Mouse (Mus musculus): ENCODE results near the gene Fgf18.
A peak's percentile ranks its signal among the peaks of the same experiment; 100 is the strongest.

The Fgf18 gene

DNA sequence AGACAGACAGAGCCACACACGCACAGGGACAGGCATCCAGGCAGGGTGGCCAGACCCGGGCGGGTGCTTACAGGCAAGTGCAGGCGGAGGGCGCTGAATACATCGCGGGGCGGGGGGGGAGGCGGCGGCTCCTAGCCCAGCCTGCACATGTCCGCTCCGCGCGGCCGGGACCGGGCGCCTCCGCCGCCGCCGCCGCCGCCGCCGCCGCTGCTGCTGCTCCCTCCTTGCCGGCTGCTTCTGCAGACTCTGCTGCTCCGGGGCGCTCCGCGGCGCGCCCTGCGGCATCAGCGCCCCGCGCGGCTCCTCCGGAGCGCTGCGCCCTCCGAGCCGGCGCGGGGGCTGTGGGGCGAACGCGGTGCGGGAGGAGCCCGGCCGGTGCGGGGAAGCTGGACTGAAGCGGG is at the start of gene Fgf18:
Gene Fgf18, minus strand, starts transcription at position 230 of the 401 bp plus-strand sequence.
- DNase-seq, result peak; percentile 38 to 48

DNA sequence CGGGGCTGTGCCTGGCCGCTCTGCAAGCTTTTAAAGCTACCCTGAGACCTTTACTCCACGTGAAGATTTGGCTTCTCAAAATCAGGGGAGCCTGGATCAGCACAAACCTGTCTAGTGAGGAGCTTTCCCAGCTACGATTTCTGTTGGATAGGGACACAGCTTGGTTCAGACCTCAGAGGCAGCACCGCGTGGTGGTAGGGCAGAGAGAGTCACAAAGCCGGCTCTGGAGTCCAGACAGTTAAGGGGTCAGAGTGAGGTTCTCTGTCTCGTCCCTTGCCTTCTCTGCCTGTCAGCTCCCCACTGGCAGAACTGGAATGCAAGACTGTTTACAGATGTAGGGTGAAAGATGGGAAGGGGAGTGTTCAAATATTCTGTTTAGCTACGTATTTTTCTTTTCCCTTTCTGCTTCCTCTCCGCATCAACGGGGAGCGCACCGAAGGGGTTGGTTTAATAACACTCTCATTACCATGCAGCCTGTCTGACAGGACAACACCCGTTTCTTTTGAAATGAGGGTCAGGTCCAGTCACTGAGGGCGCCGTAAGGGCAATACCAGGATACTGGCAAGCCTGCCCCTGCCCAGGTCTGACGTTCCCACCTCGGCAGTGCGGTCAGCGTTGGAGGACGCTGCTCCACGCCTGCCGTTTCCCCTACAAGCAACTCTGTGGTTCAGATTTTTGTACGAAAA is 49.4 kb upstream of the Fgf18 start:
- DNase-seq, result no peak

DNA sequence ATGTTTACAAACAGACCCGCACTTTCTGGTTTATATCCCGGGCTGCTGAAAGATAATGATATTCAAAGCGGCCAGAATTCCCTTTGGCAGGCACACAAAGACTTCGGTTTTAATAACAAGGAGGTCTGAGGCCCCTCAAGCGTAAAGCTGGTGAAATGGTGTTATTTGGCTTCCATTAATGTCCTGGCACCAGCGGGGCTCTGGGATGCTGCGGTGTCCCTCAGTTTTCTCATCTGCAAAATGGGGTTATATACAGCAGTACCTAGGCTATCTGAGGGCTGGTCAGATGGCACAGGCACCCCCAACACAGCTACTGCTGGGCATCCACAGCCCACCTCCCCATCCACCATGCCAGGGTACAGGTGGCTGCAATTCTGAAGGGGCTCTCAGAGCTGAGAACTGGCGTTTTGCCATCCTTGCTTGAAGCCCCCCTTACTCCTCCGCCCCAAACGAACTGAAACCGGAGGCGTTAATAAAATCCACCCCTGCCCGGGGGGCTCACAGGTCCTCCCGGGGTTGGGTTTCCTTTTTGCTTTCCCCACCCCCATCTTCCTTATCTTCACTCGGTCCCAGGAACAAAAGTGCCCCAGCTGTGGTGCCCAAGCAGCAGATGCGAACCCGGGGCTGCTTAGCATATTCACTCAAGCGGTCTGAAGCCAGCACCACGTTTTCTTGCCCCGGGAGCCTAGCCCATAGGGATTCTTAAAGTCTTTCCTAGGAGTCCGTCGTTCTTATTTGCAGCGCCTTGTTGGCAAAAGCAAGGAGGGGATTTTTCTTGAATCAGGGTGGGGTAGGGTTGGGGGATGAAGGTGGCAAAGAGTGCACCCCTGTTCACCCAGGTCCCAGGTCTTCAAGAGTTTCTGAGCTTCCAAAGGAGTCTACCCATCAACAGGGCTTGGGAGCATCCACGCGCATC is 48.6 kb upstream of the Fgf18 start:
- DNase-seq, result no peak

DNA sequence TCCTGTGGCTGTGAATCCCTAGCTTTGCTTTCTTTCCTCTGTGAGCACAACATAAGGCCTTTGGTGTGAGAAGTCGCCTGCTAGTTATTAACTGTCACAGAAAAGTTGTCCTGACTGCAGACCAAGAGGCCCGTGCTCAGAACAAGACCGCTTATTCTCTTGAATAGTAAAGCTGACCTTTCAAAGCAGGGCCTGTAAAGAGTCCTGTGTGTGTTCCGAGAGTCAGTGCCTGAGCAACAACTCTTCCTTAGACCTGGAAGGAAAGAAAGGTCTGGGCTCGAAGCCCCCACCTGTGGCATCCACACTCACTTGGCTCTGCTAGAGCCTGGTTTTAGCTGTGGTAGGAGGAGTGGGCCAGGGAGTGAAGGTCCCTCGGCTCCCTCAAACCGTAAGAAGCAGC is 47.9 kb upstream of the Fgf18 start:
- DNase-seq, result no peak

DNA sequence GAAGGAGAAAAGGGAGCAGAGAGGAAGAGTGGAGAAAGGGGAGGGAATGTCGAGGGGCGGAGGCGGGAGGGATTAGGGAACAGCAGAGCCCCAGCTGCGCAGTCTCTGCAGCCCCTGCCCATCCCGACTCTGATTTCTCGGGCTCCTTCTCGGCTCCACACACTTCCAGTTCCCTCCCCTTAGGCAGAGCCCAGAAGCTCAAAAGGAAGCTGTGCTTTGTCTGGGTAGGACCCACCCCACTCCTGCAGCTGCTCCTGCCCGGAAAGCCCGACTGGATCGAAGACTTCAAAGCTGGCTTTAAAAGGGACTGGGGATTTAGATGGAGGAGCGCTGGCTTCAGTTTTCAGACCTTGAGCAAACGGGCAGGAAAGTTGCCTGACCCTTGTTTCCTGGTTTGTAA is 46.5 kb upstream of the Fgf18 start:
- DNase-seq, result no peak

DNA sequence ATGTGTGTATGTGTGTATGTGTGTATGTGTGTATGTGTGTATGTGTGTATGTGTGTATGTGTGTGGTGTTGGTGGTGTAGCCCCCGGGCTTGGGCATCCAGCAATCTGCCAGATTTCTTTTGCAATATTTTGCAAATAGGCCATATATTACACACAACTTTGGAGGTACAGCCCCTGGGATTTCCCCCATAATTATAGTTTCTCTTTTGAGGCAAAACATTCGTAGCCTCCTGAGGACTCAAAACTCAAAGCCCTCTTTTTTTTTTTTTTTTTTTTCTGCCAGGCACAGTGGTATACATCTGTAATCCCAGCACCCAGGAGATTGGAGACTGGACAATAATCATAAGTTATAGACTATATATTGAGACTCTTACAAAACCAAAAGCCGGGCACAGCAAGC is 34.6 kb upstream of the Fgf18 start:
- DNase-seq, result no peak

DNA sequence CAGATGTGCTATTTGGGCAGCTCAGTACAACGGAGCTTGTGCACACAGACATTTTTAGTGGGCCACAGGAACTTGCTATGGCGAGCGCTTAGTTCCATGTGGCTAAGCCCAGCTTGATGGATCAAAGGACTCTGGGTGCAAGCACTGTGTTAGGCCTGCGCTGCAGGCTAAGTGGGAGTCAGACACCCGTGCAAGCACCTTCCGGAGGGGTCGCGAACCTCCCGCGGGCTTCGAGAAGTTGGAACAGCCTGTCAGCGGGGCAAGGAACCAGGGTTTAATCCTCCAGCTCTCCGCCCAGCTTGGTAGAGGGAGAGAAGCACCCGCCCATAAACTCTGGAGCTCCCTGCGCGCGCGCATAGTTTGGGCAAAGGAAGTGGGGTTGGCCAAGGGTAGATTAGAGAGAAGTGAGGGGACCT is 33.5 kb upstream of the Fgf18 start:
- no peak for DNase-seq

DNA sequence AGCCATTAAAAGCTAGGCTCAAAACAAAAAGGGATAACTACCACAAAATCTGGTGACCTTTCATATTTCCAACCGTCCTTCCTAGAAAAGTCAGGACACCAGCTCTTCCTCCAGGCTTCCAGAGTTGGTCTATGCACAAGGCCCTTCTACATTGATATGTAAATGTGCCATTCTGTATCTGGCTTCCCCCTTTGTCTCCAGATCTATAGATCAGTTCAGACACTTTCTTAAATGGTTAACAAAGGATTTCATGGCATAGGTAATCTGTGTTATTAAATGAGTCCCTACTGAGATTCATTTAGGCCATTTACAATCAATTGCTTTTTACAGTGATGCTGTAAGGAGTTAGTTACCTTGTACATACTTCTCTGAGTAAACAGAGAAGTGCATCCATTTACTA is 32.6 kb upstream of the Fgf18 start:
- DNase-seq, result no peak

DNA sequence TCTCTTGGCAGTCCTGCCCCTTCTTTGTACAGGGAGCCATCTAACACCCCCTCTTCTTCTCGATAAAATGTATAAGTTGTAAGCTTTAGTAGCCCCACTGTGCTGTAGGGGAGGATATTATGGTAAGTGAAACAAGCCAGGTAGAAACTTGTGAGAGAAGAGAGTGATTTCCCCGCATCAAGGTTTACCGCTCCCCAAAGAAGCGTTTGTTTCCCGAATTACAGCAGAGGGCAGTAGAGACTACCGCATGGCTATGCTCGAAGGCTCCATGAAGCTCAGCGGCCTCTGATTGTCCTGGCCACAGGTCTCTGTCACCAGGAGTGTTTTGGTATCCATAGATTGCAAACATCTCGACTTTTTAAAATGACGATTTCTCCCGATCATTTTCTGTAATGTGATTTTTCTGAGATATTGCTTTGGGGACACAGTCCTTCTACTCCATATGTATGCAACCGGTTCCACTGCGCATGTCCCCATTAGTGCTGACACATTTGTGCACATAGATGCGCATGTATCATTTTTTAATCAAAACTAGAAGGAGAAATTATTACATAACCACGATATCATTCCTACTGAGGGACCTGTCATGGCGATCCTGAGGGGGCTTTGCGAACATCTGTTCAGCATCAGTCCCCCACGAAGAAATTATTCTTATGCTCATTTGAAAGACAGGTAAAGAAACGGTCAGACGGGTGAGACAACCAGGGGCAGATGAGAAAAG is 29.5 kb upstream of the Fgf18 start:
- DNase-seq, result peak in 1 of 2 experiments; percentile 26

DNA sequence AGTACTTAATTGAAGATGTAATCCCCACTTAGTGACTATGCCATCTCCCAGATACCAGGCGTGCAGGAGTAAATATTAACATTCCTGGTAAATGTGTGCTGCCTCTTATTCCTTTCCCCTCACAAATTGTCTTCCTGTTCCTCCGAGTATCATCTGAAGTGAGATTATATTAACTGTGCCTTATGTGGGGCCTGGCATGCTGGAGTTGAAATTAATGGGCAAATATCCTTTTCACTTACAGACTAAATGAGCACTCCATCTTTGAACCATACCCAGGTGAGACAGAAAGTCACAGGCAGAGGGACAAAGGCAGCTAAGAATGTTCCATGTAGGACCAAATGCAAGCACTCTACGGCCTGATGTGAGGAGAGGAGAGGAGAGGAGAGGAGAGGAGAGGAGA is 28.6 kb upstream of the Fgf18 start:
- no peak for DNase-seq

DNA sequence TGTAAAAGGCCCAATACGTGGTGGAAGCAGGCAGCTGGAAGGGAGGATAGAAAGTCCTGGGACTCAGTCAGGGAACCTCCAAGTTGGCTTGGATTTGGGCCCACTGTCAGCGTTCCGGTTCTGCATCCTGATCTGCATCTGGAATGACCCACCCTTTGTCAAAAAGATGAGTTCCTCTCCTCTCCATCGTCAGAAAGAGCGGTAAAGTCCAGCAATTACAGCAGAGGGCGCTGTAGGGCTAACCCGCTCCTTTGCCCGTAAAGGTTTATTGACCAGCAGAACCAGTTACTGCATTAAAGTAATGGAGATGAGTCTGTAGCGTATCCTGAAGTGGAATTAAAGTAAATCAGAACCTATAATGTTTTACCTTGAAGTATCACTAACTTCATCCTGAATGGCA is 23.3 kb upstream of the Fgf18 start:
- peak; percentile 68 to 69 for DNase-seq

DNA sequence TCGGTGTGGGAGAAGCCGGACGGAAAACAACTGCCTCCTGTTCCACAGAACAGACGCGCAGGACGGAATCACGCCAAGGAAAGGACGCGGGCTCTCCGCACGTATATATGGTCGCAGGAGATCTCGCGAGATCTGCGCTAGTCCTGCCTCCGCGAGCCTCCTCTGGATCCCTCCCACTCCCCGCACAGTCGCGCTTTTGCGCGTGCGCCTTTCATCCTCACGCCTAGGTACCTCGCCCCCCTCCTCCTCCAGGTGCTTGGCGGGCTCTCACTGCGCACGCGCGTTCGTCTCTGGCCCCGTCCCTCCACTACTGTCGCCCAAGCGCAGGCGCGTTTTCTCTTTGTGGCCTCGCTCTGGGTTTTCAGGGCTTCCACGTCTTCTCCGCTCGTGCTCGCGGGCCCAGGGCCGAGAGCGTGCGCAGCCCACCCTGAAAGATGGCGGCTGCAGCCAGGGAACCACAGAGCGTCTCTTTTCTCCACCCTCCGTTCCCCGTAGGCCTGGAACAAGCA is 15.9 kb upstream of the Fgf18 start, which contains the start of gene Npm1:
Gene Npm1, minus strand, starts transcription at position 209 of the 509 bp plus-strand sequence.
- DNase-seq, result peak; percentile 98

DNA sequence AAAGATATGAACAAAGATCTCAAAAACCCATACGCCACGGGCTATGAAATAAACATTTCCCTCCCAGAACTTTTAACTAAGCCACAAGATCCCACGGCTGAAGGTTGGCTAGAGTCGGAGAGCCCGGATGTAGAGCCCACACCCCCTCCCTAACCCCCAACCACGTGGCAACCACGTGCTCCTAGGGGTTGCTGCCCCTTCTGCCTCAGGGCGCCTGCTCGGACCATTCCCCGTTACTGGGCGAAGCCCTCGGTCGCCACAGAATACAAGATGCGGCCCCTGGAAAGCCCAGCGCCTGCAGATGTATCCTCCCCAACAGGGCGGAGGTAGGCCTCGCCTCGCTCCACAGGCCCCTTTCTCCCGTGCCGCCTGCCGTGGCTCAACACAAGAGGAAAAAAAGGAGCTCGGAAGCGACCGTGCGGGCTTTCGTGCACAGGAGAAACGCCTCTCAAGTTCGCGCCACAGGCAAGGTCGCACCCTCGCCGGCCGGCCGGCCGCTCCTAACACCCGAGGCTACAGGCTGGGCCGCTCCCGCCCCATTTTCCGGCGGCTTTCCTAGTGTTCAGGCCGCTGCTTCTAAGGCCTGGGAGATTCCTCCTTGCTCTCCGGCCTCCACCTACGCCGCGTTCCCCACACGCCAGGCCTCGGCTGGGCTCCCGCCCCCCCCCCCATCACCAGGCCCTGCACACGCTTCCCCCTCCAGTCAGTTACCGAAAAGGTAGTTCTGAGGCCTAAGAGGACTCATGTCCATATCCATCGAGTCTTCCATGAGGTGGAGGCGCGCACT is 15.2 kb upstream of the Fgf18 start:
- peak; percentile 80 to 81 for DNase-seq

DNA sequence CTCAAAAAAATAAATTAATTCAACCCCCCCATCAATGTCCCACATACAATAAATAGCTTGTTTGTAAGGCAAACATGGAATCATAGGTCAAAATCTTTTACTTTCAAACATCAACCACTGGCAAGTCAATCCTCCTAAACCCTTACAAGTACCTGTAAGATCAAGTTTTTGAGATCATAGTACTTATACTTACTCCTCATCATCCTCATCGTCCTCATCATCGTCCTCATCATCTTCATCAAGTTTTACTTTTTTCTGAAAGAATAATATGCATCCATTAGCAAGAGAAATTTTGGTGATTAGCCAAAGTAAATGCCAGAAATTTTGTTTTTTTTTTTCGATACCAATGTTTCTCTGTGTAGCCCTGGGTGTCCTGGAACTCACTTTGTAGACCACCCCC is 12.5 kb upstream of the Fgf18 start:
- no peak for DNase-seq

DNA sequence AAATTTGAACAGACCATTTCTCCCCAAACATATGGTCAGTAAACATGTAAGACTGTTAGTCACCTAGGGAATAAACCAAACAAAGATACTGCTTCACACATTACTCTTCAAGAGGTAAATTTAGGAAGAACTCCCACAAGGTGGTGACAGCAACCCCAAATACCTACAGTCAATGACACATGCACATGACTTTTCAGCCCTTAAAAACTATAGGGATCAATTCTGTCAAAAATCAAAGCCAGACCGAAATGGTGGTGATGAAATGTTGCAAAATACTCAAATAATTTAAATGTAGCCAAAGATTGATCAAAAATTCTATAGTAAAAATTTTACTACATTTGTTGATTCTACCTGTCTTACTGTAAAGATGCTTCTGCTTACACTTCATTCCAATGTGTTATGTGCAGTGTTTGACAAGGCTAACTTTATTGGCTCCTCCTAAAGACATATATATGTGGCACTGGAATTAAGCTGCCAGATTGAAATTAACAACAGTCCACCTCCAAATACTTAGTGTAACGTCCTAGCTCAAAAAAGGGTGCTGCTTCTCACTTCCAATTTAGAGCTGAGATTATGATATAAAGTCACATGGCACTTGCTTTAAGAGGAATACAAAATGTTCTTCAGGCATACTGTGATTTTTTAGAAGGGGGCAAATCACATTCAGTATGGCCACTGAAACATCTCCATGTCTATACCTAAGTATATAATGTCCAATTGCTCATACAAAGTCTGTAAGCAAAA is 10.4 kb upstream of the Fgf18 start:
- DNase-seq, result no peak

DNA sequence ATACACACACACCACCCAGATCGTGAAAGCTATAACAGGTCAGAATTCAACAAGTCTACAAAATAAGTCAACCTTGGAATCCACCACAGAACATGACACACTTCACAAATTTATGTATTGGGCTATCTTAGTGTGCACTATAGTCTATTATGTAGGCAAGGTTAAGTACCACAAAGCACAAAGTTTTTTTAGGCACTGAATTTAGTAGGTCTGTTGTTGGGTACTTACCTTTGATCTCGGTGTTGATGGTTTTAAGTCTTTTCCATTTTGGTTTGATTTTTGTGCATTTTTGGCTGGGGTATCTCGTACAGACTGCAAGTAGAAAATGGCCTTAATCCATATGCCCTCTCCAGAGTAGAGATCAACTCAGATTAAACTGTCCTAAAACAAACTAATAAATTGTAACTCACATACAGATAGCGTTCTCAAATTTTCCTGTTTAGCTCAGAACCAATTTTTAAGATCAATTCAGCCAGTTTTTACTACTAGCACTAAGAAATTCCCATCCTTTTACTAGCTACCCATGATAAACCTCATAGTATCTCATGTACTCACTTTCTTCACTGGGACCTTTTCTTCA is 9.3 kb upstream of the Fgf18 start:
- no peak for DNase-seq

DNA sequence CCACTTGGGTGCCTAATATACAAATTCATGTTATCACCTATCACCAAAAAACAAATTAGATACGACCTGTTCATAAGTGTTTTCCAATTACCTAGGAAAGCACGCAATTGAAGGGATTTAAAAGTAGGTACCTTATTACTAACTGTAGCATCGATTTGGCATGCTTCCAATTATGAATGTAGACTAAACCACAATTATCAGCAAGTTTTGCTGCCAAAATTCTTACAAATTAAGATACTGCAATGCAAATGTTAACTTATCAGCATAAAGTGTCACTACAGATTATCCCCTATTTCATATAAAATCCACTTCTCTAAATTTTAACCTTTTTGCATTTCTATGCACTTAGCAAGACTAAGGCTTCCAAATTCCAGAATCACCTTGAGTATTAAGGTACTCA is 7.3 kb upstream of the Fgf18 start:
- DNase-seq, result no peak

DNA sequence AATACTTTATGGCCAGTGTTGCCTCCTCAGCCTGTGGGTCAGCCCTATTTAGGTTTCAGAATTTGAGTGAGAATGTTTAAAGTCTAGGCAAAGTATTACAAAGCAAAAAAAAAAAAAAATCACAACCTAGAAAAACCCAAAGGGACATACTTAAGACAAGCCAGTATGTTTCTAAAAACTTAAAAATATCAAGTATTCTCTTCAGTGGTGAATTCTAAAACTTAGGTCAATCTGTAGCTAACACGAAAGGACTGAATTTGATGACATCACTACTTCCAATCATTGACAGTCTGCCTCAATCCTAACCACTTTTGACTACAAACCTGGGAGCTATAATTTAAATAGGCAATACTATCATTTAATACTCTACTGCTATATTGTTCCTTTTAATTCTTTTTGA is 5.8 kb upstream of the Fgf18 start:
- no peak for DNase-seq

DNA sequence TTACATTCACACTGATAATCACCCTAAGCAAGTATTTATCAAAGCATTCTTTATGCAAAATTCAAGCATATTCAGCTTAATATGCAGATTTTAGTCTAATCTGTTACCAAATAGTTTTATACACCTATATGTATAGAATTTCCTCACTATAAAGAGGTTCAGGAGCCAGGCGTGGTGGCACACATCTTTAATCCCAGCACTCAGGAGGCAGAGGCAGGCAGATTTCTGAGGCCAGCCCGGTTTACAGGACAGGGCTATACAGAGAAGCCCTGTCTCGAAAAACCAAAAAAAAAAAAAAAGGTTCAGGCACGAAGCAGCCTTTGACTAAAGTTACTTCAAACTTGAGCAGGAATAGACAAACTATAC is 4.6 kb upstream of the Fgf18 start:
- no peak for DNase-seq

DNA sequence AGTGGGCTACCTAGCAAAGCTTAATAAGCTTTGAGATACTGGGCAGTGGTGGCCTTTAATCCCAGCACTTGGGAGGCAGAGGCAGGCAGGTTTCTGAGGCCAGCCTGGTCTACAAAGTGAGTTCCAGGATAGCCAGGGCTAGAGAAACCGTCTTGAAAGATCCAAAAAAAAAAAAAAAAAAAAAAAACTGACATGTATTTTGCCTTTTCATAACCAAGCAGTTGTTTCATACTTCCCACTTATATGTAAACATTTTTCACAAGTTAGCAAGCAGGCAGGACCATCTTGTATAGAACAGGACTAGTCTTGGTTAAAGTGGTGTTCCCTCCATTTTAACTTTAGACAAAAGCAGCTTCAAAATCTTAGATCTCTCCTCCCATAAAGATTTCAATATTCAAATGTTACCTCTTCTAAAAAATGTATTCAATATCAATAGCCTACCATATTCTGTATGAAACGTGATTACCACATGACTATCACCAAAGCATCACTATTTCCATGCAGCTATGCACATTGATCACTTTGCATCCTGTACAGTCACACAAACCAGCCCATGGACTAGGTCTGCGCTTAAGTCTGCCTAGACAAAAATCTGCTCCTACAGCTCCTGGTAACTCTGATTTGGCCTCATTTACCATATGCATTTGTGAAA is 4.1 kb upstream of the Fgf18 start:
- no peak for DNase-seq

DNA sequence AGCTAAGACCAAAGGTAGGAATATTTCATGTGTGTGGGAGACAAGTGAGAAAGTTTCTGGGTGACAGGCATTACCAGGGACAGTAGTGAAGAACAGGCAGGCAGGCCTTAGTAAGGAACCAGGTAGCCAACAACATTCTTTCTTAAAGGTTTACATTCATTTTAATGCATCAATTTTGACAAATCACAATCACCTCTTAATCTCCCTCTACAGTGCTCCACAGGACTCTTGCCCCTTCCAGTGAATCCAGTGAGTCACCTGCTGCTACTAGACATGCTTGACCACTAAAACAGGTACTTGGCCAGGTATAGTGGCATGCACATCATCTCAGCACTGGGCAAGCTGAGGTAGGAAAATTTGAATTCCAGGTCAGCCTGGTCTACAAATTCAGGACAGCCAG is 3.2 kb upstream of the Fgf18 start:
- no peak for DNase-seq
